In genomic region chr8:84703466-84704249, GRCm38 (mm10) we compare ENCODE assay signal across 8 mouse cellular contexts. TPM values are rescaled to one million over a fixed set of nuclear protein-coding genes. Genes with fewer than 3 reads are reported as not detected.
DNase-seq lines count a peak whose midpoint lies in the region; ATAC-seq and TF ChIP-seq lines count a peak whose summit lies in the region.

No protein-coding gene starts in this region.

- no peak for TF ChIP-seq CTCF in cortical plate, adult 2 months (IDR thresholded peaks at IDR 0.05; ENCODE audit: extremely low read depth, insufficient read depth, low read length)

- peaks cover 27% of the 10 kb centered on the region for H3K79me2 ChIP-seq in macrophage (ENCODE audit: inconsistent target)

- H3K4me2 ChIP-seq in hindbrain, embryonic 15.5 days: peak overlapping the region; percentile 51
- peak overlapping the region; percentile 55 for H3K4me2 ChIP-seq in stomach, embryonic 16.5 days (ENCODE audit: low read depth, low read length)

- peak overlapping the region; percentile 17; the same call in 1 of the 2 replicates for H3K27ac ChIP-seq in cortical plate, adult 2 months (ENCODE audit: insufficient read depth, low read length)
- peak overlapping the region; percentile 68 for H3K27ac ChIP-seq in hindbrain, embryonic 15.5 days (replicated peaks)
- peak overlapping the region; percentile 98 for H3K27ac ChIP-seq in macrophage
- peak overlapping the region; percentile 37 for H3K27ac ChIP-seq in stomach, embryonic 16.5 days (ENCODE audit: low read length)

- ATAC-seq in hindbrain, embryonic 15.5 days (ENCODE audit: low FRiP score, low read depth): no peak
- no peak for ATAC-seq in stomach, embryonic 16.5 days (ENCODE audit: insufficient read depth, low FRiP score)

- H3K4me3 ChIP-seq in cortical plate, adult 2 months (ENCODE audit: insufficient read depth, low read length): no peak overlapping the region
- no peak overlapping the region for H3K4me3 ChIP-seq in hindbrain, embryonic 15.5 days
- peak overlapping the region; percentile 91 for H3K4me3 ChIP-seq in macrophage (ENCODE audit: inconsistent target)
- H3K4me3 ChIP-seq in stomach, embryonic 16.5 days (replicated peaks; ENCODE audit: low read length): peak overlapping the region; percentile 39

- H3K36me3 ChIP-seq in hindbrain, embryonic 15.5 days: peaks cover 10% of the 10 kb centered on the region
- no peaks in the 10 kb centered on the region for H3K36me3 ChIP-seq in macrophage (ENCODE audit: inconsistent target)
- no peaks in the 10 kb centered on the region for H3K36me3 ChIP-seq in stomach, embryonic 16.5 days (ENCODE audit: control insufficient read depth, insufficient read depth, low read length)

- TF ChIP-seq POLR2A in cortical plate, adult 2 months (IDR thresholded peaks at IDR 0.05; ENCODE audit: extremely low read depth, insufficient read depth, low read length): no peak

- no peak overlapping the region; the same call in 1 of the 2 replicates for H3K9ac ChIP-seq in hindbrain, embryonic 15.5 days
- H3K9ac ChIP-seq in stomach, embryonic 16.5 days (ENCODE audit: low read length): peak overlapping the region; percentile 55

- no peaks in the 10 kb centered on the region for H3K9me3 ChIP-seq in hindbrain, embryonic 15.5 days
- no peaks in the 10 kb centered on the region for H3K9me3 ChIP-seq in stomach, embryonic 16.5 days (replicated peaks; ENCODE audit: control insufficient read depth, low read length)

- WGBS in hindbrain, embryonic 15.5 days: 12% methylated on average over 38 of the region's 38 CpGs
- WGBS in macrophage (ENCODE audit: missing documents): 3% methylated on average over 35 of the region's 38 CpGs
- 29% methylated on average over 38 of the region's 38 CpGs for WGBS in stomach, embryonic 16.5 days

- 0 out of 2 replicates have a peak, but pooled peaks cover 2% of the 10 kb centered on the region for H3K4me1 ChIP-seq in cortical plate, adult 2 months (ENCODE audit: control insufficient read depth, insufficient read depth, low read length)
- peaks cover 43% of the 10 kb centered on the region for H3K4me1 ChIP-seq in hindbrain, embryonic 15.5 days (replicated peaks)
- H3K4me1 ChIP-seq in stomach, embryonic 16.5 days (ENCODE audit: control insufficient read depth, insufficient read depth, low read length): peaks cover 48% of the 10 kb centered on the region

- peaks cover 46% of the 10 kb centered on the region for H3K27me3 ChIP-seq in hindbrain, embryonic 15.5 days
- peaks cover 40% of the 10 kb centered on the region for H3K27me3 ChIP-seq in stomach, embryonic 16.5 days (ENCODE audit: control insufficient read depth, insufficient read depth, low read length)

- DNase-seq in layer of hippocampus, postnatal 25 days (ENCODE audit: extremely low spot score in 1 of 2, low spot score in 1 of 2): peak; percentile 8 to 17
- DNase-seq in layer of hippocampus, adult 9-11 months: no peak
- no peak for DNase-seq in right cerebral cortex, postnatal 36 days (ENCODE audit: low spot score in 2 of 2)
- no peak for DNase-seq in urinary bladder, postnatal 10 days (ENCODE audit: low spot score)

RNA-seq across cellular contexts. Expression of gene Lyl1, which starts 2.4 kb away (rescaled TPM):
- 1 to 10 TPM; 2.1 to 2.8 TPM for total RNA-seq in layer of hippocampus, postnatal 25 days (2021)
- polyA plus RNA-seq in cortical plate, adult 2 months (2012; rRNA removed): 3.3 and 3.4 TPM in 2 replicates
- 3.1 and 3.6 TPM in 2 replicates for polyA plus RNA-seq in hindbrain, embryonic 15.5 days (2015; fragmentation: Nextera tagmentation; extraction: Ambion mirVana)
- total RNA-seq in macrophage (2018; cell fraction: chromatin; rRNA removed): 100 to 1,000 TPM in 11 of 26 experiments, 10 to 100 TPM in 13, 1 to 10 TPM in 2; 2.3 to 178 (median 69.7) TPM
- 10 to 100 TPM in 25 of 26 experiments, 1 to 10 TPM in 1; 6.6 to 88.0 (median 59.5) TPM for total RNA-seq in macrophage (2018; cell fraction: cytosol; rRNA removed)
- 100 to 1,000 TPM in 11 of 26 experiments, 10 to 100 TPM in 14, 1 to 10 TPM in 1; 8.1 to 193 (median 91.8) TPM for total RNA-seq in macrophage (2018; cell fraction: nucleus; rRNA removed)
- 38.2 to 65.7 TPM (median 48.7 TPM) in 3 replicates for polyA plus RNA-seq in macrophage (2018)
- 6.0 and 8.3 TPM in 2 replicates for polyA plus RNA-seq in stomach, embryonic 16.5 days (2015; fragmentation: Nextera tagmentation; extraction: Ambion mirVana)

RNA-seq across cellular contexts. Expression of gene Nacc1, which starts 16.0 kb away (rescaled TPM):
- 10 to 100 TPM; 88.9 to 91.0 TPM for total RNA-seq in layer of hippocampus, postnatal 25 days (2021)
- 86.5 and 86.7 TPM in 2 replicates for polyA plus RNA-seq in cortical plate, adult 2 months (2012; rRNA removed)
- polyA plus RNA-seq in hindbrain, embryonic 15.5 days (2015; fragmentation: Nextera tagmentation; extraction: Ambion mirVana): 13.6 and 16.1 TPM in 2 replicates
- total RNA-seq in macrophage (2018; cell fraction: chromatin; rRNA removed): 10 to 100 TPM; 29.2 to 67.2 (median 42.0) TPM
- total RNA-seq in macrophage (2018; cell fraction: cytosol; rRNA removed): 10 to 100 TPM; 49.3 to 73.4 (median 60.7) TPM
- total RNA-seq in macrophage (2018; cell fraction: nucleus; rRNA removed): 10 to 100 TPM; 42.8 to 95.1 (median 62.2) TPM
- polyA plus RNA-seq in macrophage (2018): 42.2 to 61.4 TPM (median 49.6 TPM) in 3 replicates
- 14.4 and 14.5 TPM in 2 replicates for polyA plus RNA-seq in stomach, embryonic 16.5 days (2015; fragmentation: Nextera tagmentation; extraction: Ambion mirVana)

RNA-seq across cellular contexts. Expression of gene Trmt1, which starts 17.6 kb away (rescaled TPM):
- total RNA-seq in layer of hippocampus, postnatal 25 days (2021): 100 to 1,000 TPM in 1 of 2 experiments, 10 to 100 TPM in 1; 83.4 to 101 TPM
- 145 and 185 TPM in 2 replicates for polyA plus RNA-seq in cortical plate, adult 2 months (2012; rRNA removed)
- polyA plus RNA-seq in hindbrain, embryonic 15.5 days (2015; fragmentation: Nextera tagmentation; extraction: Ambion mirVana): 62.5 and 65.9 TPM in 2 replicates
- total RNA-seq in macrophage (2018; cell fraction: chromatin; rRNA removed): 100 to 1,000 TPM; 145 to 258 (median 188) TPM
- total RNA-seq in macrophage (2018; cell fraction: cytosol; rRNA removed): 10 to 100 TPM; 23.1 to 41.2 (median 31.8) TPM
- total RNA-seq in macrophage (2018; cell fraction: nucleus; rRNA removed): 100 to 1,000 TPM in 18 of 26 experiments, 10 to 100 TPM in 8; 58.4 to 242 (median 112) TPM
- 24.6 to 51.1 TPM (median 43.5 TPM) in 3 replicates for polyA plus RNA-seq in macrophage (2018)
- polyA plus RNA-seq in stomach, embryonic 16.5 days (2015; fragmentation: Nextera tagmentation; extraction: Ambion mirVana): 53.7 and 54.1 TPM in 2 replicates

RNA-seq across cellular contexts. Expression of gene G430095P16Rik, which starts 19.1 kb away (rescaled TPM):
- not detected for total RNA-seq in layer of hippocampus, postnatal 25 days (2021)
- 0.30 and 0.42 TPM in 2 replicates for polyA plus RNA-seq in cortical plate, adult 2 months (2012; rRNA removed)
- 1.2 and 1.7 TPM in 2 replicates for polyA plus RNA-seq in hindbrain, embryonic 15.5 days (2015; fragmentation: Nextera tagmentation; extraction: Ambion mirVana)
- not detected for total RNA-seq in macrophage (2018; cell fraction: chromatin; rRNA removed)
- under 1 TPM in 5 of 26 experiments, not detected in 21; 0.18 to 0.66 (median 0.31) TPM for total RNA-seq in macrophage (2018; cell fraction: cytosol; rRNA removed)
- total RNA-seq in macrophage (2018; cell fraction: nucleus; rRNA removed): not detected
- polyA plus RNA-seq in macrophage (2018): not detected in 3 replicates
- 3.2 and 4.1 TPM in 2 replicates for polyA plus RNA-seq in stomach, embryonic 16.5 days (2015; fragmentation: Nextera tagmentation; extraction: Ambion mirVana)

RNA-seq across cellular contexts. Expression of gene Ier2, which starts 41.0 kb away (rescaled TPM):
- 1 to 10 TPM; 8.8 to 9.6 TPM for total RNA-seq in layer of hippocampus, postnatal 25 days (2021)
- polyA plus RNA-seq in cortical plate, adult 2 months (2012; rRNA removed): 9.6 and 13.4 TPM in 2 replicates
- polyA plus RNA-seq in hindbrain, embryonic 15.5 days (2015; fragmentation: Nextera tagmentation; extraction: Ambion mirVana): 18.8 and 24.5 TPM in 2 replicates
- 100 to 1,000 TPM in 11 of 26 experiments, 10 to 100 TPM in 14, 1 to 10 TPM in 1; 8.1 to 794 (median 83.2) TPM for total RNA-seq in macrophage (2018; cell fraction: chromatin; rRNA removed)
- 1,000 to 10,000 TPM in 1 of 26 experiments, 100 to 1,000 TPM in 16, 10 to 100 TPM in 9; 12.7 to 1,041 (median 226) TPM for total RNA-seq in macrophage (2018; cell fraction: cytosol; rRNA removed)
- total RNA-seq in macrophage (2018; cell fraction: nucleus; rRNA removed): 1,000 to 10,000 TPM in 1 of 26 experiments, 100 to 1,000 TPM in 15, 10 to 100 TPM in 10; 18.1 to 1,358 (median 213) TPM
- 13.1 to 24.0 TPM (median 23.6 TPM) in 3 replicates for polyA plus RNA-seq in macrophage (2018)
- 62.4 and 69.5 TPM in 2 replicates for polyA plus RNA-seq in stomach, embryonic 16.5 days (2015; fragmentation: Nextera tagmentation; extraction: Ambion mirVana)

Comparison
In these comparisons a context has a peak if more than half of its experiments do, and no peak if none do; other contexts are left out.
1. DNase-seq: peak in layer of hippocampus, postnatal 25 days (2 of 2); none in layer of hippocampus, adult 9-11 months (single experiment), right cerebral cortex, postnatal 36 days (0 of 2) and urinary bladder, postnatal 10 days (single experiment).
2. H3K27ac ChIP-seq: peak in every context shown above with its lines; median percentile 98 in macrophage; 68 in hindbrain, embryonic 15.5 days; 37 in stomach, embryonic 16.5 days; 17 in cortical plate, adult 2 months.
3. H3K4me3 ChIP-seq: peak in macrophage (single experiment) and stomach, embryonic 16.5 days (single experiment); none in cortical plate, adult 2 months (single experiment) and hindbrain, embryonic 15.5 days (single experiment).